Mouse (Mus musculus) heart, embryonic 10.5 days (tissue): ENCODE measurements around the gene H2-Ob. TPM values are rescaled to one million over a fixed set of nuclear protein-coding genes. Genes with fewer than 3 reads are reported as not detected.
"Not testable (repeated sequence)": the region's sequence is repeated elsewhere in the genome, so short reads cannot be mapped to it uniquely, and the experiment has no call there.

Experiments used
- DNase-seq: peaks from one replicate; pipeline ENCODE4 v3.0.0-alpha.2; 2017; ENCODE audit warnings: low spot score
- H3K27ac ChIP-seq: fragments of 300-500 bp; sonication (generic); 2 replicates; pipeline ENCODE4 v1.5.1; 2016; ENCODE audit warnings: mild to moderate bottlenecking
- H3K27me3 ChIP-seq: fragments of 300-500 bp; sonication (generic); 2 replicates; pipeline ENCODE4 v1.6.1; 2016; ENCODE audit warnings: mild to moderate bottlenecking; ENCODE audit not compliant: poor library complexity, insufficient read depth, severe bottlenecking
- H3K36me3 ChIP-seq: fragments of 300-500 bp; sonication (generic); 2 replicates; pipeline ENCODE4 v1.6.1; 2016; ENCODE audit warnings: mild to moderate bottlenecking, moderate library complexity
- H3K4me1 ChIP-seq: fragments of 300-500 bp; sonication (generic); 2 replicates; pipeline ENCODE4 v1.6.1; 2016; ENCODE audit warnings: mild to moderate bottlenecking
- H3K4me3 ChIP-seq: fragments of 300-500 bp; sonication (generic); 2 replicates; pipeline ENCODE4 v1.5.1; 2016; ENCODE audit warnings: mild to moderate bottlenecking, moderate library complexity
- H3K9me3 ChIP-seq: fragments of 300-500 bp; sonication (generic); 2 replicates; pipeline ENCODE4 v1.6.1; 2016; ENCODE audit warnings: mild to moderate bottlenecking, moderate library complexity
- WGBS: fragments of 180-500 bp; shearing (Covaris S2); methylation state at CpG from one replicate; pipeline ENCODE4 v1.1.7; 2016; 5-methylcytosine and 5-hydroxymethylcytosine counted together
- polyA plus RNA-seq: library from polyadenylated mRNA; unstranded; fragments of >200 nt; fragmentation: Nextera tagmentation; extraction: Ambion mirVana; gene quantifications from 2 replicates; pipeline ENCODE4 v1.2.1, GENCODE M21; 2016

Gene H2-Ob
- polyA plus RNA-seq, 1 experiment from 2014 or later: not detected

GRCm38 (mm10) chr17:34232021-34232420 lies 6.7 kb upstream of the H2-Ob start:
- not testable (repeated sequence) for H3K27ac ChIP-seq, H3K9me3 ChIP-seq, H3K27me3 ChIP-seq, H3K36me3 ChIP-seq, H3K4me1 ChIP-seq, H3K4me3 ChIP-seq, DNase-seq
- WGBS: 86% methylated on average over 7 of the region's 7 CpGs

GRCm38 (mm10) chr17:34234926-34235325 lies 3.8 kb upstream of the H2-Ob start:
- H3K4me3 ChIP-seq: no peak overlapping the region
- no peak overlapping the region for H3K27ac ChIP-seq
- no peaks in the 10 kb centered on the region for H3K27me3 ChIP-seq
- no peaks in the 10 kb centered on the region for H3K4me1 ChIP-seq
- no peak for DNase-seq
- no peaks in the 10 kb centered on the region for H3K36me3 ChIP-seq
- 55% methylated on average over 9 of the region's 9 CpGs for whole genome bisulfite sequencing
- no peaks in the 10 kb centered on the region for H3K9me3 ChIP-seq

- H3K36me3 ChIP-seq: no peaks in the 10 kb centered on the region
- WGBS: 79% methylated on average over 5 of the region's 5 CpGs
- H3K4me3 ChIP-seq: no peak overlapping the region
- H3K4me1 ChIP-seq: no peaks in the 10 kb centered on the region
- no peak for DNase-seq
- no peaks in the 10 kb centered on the region for H3K9me3 ChIP-seq
- H3K27ac ChIP-seq: no peak overlapping the region
- no peaks in the 10 kb centered on the region for H3K27me3 ChIP-seq
Observed at GRCm38 (mm10) chr17:34236691-34237090, 2.0 kb upstream of the H2-Ob start.

GRCm38 (mm10) chr17:34237741-34238140 lies 962 bp upstream of the H2-Ob start:
- Histone ChIP-seq H3K36me3 (no peaks in the 10 kb centered on the region), H3K27me3 (no peaks in the 10 kb centered on the region), H3K4me3 (no peak overlapping the region), H3K27ac (no peak overlapping the region), H3K9me3 (no peaks in the 10 kb centered on the region), H3K4me1 (no peaks in the 10 kb centered on the region)
- WGBS: 79% methylated on average over 3 of the region's 3 CpGs
- DNase-seq: no peak

- DNase-seq: no peak
- Histone ChIP-seq H3K36me3 (no peaks in the 10 kb centered on the region), H3K27me3 (no peaks in the 10 kb centered on the region), H3K4me1 (no peaks in the 10 kb centered on the region), H3K27ac (no peak overlapping the region), H3K9me3 (no peaks in the 10 kb centered on the region), H3K4me3 (no peak overlapping the region)
- WGBS: 62% methylated on average over 10 of the region's 10 CpGs
Observed at GRCm38 (mm10) chr17:34239601-34240041, 918 bp downstream of the H2-Ob start.

- Histone ChIP-seq H3K9me3 (no peaks in the 10 kb centered on the region), H3K4me3 (no peak overlapping the region), H3K27ac (no peak overlapping the region), H3K4me1 (no peaks in the 10 kb centered on the region), H3K27me3 (no peaks in the 10 kb centered on the region), H3K36me3 (no peaks in the 10 kb centered on the region)
- 71% methylated on average over 3 of the region's 3 CpGs for WGBS
- no peak for DNase-seq
Observed at GRCm38 (mm10) chr17:34240366-34240765, 1.7 kb downstream of the H2-Ob start.

- Histone ChIP-seq H3K27ac (no peak overlapping the region), H3K36me3 (no peaks in the 10 kb centered on the region), H3K4me1 (no peaks in the 10 kb centered on the region), H3K27me3 (no peaks in the 10 kb centered on the region), H3K4me3 (no peak overlapping the region), H3K9me3 (no peaks in the 10 kb centered on the region)
- DNase-seq: no peak
- WGBS: 69% methylated on average over 6 of the region's 6 CpGs
Observed at GRCm38 (mm10) chr17:34240916-34241315, 2.2 kb downstream of the H2-Ob start.

GRCm38 (mm10) chr17:34244656-34245055 lies 6.0 kb downstream of the H2-Ob start:
- H3K36me3 ChIP-seq: no peaks in the 10 kb centered on the region
- WGBS: 74% methylated on average over 4 of the region's 4 CpGs
- H3K27me3 ChIP-seq: no peaks in the 10 kb centered on the region
- H3K4me3 ChIP-seq: no peak overlapping the region
- H3K4me1 ChIP-seq: no peaks in the 10 kb centered on the region
- H3K27ac ChIP-seq: no peak overlapping the region
- H3K9me3 ChIP-seq: no peaks in the 10 kb centered on the region
- no peak for DNase-seq

- no peak overlapping the region for H3K4me3 ChIP-seq
- no peak overlapping the region for H3K27ac ChIP-seq
- DNase-seq: no peak
- no peaks in the 10 kb centered on the region for H3K27me3 ChIP-seq
- no peaks in the 10 kb centered on the region for H3K36me3 ChIP-seq
- no peaks in the 10 kb centered on the region for H3K9me3 ChIP-seq
- WGBS: 79% methylated on average over 3 of the region's 3 CpGs
- no peaks in the 10 kb centered on the region for H3K4me1 ChIP-seq
Observed at GRCm38 (mm10) chr17:34247047-34247446, 8.3 kb downstream of the H2-Ob start.

- H3K4me3 ChIP-seq: no peak overlapping the region
- 66% methylated on average over 2 of the region's 2 CpGs for WGBS
- no peaks in the 10 kb centered on the region for H3K36me3 ChIP-seq
- no peaks in the 10 kb centered on the region for H3K4me1 ChIP-seq
- H3K27me3 ChIP-seq: no peaks in the 10 kb centered on the region
- no peaks in the 10 kb centered on the region for H3K9me3 ChIP-seq
- no peak overlapping the region for H3K27ac ChIP-seq
- no peak for DNase-seq
Observed at GRCm38 (mm10) chr17:34248764-34249163, 10.1 kb downstream of the H2-Ob start.

GRCm38 (mm10) chr17:34249361-34249760 lies 10.7 kb downstream of the H2-Ob start:
- Histone ChIP-seq H3K4me1 (no peaks in the 10 kb centered on the region), H3K4me3 (no peak overlapping the region)

GRCm38 (mm10) chr17:34249878-34250277 lies 11.2 kb downstream of the H2-Ob start:
- WGBS: 17% methylated on average over 4 of the region's 4 CpGs
- Histone ChIP-seq H3K36me3 (no peaks in the 10 kb centered on the region), H3K27me3 (no peaks in the 10 kb centered on the region), H3K27ac (no peak overlapping the region), H3K4me1 (no peaks in the 10 kb centered on the region), H3K4me3 (no peak overlapping the region), H3K9me3 (no peaks in the 10 kb centered on the region)
- DNase-seq: no peak

More at GRCm38 (mm10) chr17:34249361-34249760, 10.7 kb downstream of the H2-Ob start:
- H3K27me3 ChIP-seq: no peaks in the 10 kb centered on the region
- no peak overlapping the region for H3K27ac ChIP-seq
- WGBS: 45% methylated on average over 3 of the region's 3 CpGs
- no peak for DNase-seq
- H3K36me3 ChIP-seq: no peaks in the 10 kb centered on the region
- H3K9me3 ChIP-seq: no peaks in the 10 kb centered on the region

GRCm38 (mm10) chr17:34251666-34252065 lies 13.0 kb downstream of the H2-Ob start:
- H3K36me3 ChIP-seq: no peaks in the 10 kb centered on the region
- H3K27ac ChIP-seq: no peak overlapping the region
- 40% methylated on average over 4 of the region's 4 CpGs for WGBS
- no peaks in the 10 kb centered on the region for H3K9me3 ChIP-seq
- no peaks in the 10 kb centered on the region for H3K4me1 ChIP-seq
- H3K4me3 ChIP-seq: no peak overlapping the region
- peak; percentile 45 for DNase-seq
- H3K27me3 ChIP-seq: no peaks in the 10 kb centered on the region; the same call in 1 of the 2 replicates

GRCm38 (mm10) chr17:34256501-34256900 lies 17.8 kb downstream of the H2-Ob start:
- H3K27me3 ChIP-seq: peaks cover 20% of the 10 kb centered on the region
- 75% methylated on average over 5 of the region's 5 CpGs for WGBS
- H3K27ac ChIP-seq: no peak overlapping the region
- no peaks in the 10 kb centered on the region for H3K4me1 ChIP-seq
- H3K4me3 ChIP-seq: no peak overlapping the region
- no peak for DNase-seq
- H3K36me3 ChIP-seq: no peaks in the 10 kb centered on the region
- H3K9me3 ChIP-seq: no peaks in the 10 kb centered on the region
